Comparison of ENCODE assay signal across 25 mouse cellular contexts in the genomic region with DNA sequence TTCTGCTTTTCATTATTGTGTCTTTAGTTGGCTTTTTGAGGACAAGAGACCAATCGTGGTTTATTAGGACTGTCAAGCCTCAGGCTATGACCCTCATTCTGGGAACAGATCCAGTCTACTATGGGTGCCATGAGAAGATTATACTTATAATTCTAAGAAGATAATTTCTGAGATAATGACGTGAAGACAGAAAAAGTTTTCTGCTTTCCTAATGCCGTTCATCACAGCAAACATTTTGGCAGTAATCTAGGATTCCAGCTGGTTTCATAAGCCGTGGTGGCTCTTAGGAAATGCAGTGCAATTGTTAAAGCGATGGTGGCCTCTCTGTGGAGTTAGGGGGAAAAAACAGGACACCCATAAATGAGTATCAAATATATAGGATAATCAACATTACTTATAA. TPM values are rescaled to one million over a fixed set of nuclear protein-coding genes. Genes with fewer than 3 reads are reported as not detected.
DNase-seq lines count a peak whose midpoint lies in the region; ATAC-seq and TF ChIP-seq lines count a peak whose summit lies in the region.
"Had no signal": no experiment of that assay in that cellular context is flagged by ENCODE, and none has a peak within 500 bp of the region (broad histone marks: within the 10 kb centered on the region; RNA-seq: fewer than 3 reads in every experiment).

No protein-coding gene starts in this region.

- WGBS in limb, embryonic 14.5 days: 48% methylated on average over 5 of the region's 5 CpGs
- 87% methylated on average over 5 of the region's 5 CpGs for WGBS in limb, embryonic 10.5 days
- 78% methylated on average over 5 of the region's 5 CpGs for WGBS in hindbrain, embryonic 14.5 days
- 68% methylated on average over 5 of the region's 5 CpGs for WGBS in forebrain, postnatal 0 days

- no peaks in the 10 kb centered on the region for H3K36me3 ChIP-seq in limb, embryonic 14.5 days (ENCODE audit: control insufficient read depth, insufficient read depth, low read length)
- no peaks in the 10 kb centered on the region for H3K36me3 ChIP-seq in limb, embryonic 10.5 days
- H3K36me3 ChIP-seq in hindbrain, embryonic 14.5 days (replicated peaks; ENCODE audit: control insufficient read depth, insufficient read depth): no peaks in the 10 kb centered on the region
- H3K36me3 ChIP-seq in forebrain, postnatal 0 days (ENCODE audit: insufficient read depth): no peaks in the 10 kb centered on the region
- H3K36me3 ChIP-seq: embryonic facial prominence, embryonic 12.5 days; forebrain, embryonic 10.5 days; forebrain, embryonic 15.5 days; G1E; liver, embryonic 15.5 days had no signal

- H3K9me3 ChIP-seq in limb, embryonic 14.5 days (ENCODE audit: control insufficient read depth, low read length): no peaks in the 10 kb centered on the region
- no peaks in the 10 kb centered on the region for H3K9me3 ChIP-seq in limb, embryonic 10.5 days (replicated peaks)
- no peaks in the 10 kb centered on the region for H3K9me3 ChIP-seq in hindbrain, embryonic 14.5 days (ENCODE audit: control insufficient read depth, low read length)
- H3K9me3 ChIP-seq in forebrain, postnatal 0 days (ENCODE audit: low read length): no peaks in the 10 kb centered on the region
- H3K9me3 ChIP-seq: embryonic facial prominence, embryonic 12.5 days; forebrain, embryonic 10.5 days; forebrain, embryonic 15.5 days; G1E; liver, embryonic 15.5 days had no signal

- no peak overlapping the region for H3K27ac ChIP-seq in limb, embryonic 14.5 days (replicated peaks; ENCODE audit: low read depth, low read length)
- H3K27ac ChIP-seq in limb, embryonic 10.5 days: no peak overlapping the region
- no peak overlapping the region for H3K27ac ChIP-seq in hindbrain, embryonic 14.5 days
- no peak overlapping the region for H3K27ac ChIP-seq in forebrain, postnatal 0 days (ENCODE audit: low read depth, low read length)
- H3K27ac ChIP-seq: embryonic facial prominence, embryonic 12.5 days; forebrain, embryonic 10.5 days; forebrain, embryonic 15.5 days; layer of hippocampus, adult 2 months; liver, embryonic 15.5 days had no signal

- TF ChIP-seq POLR2A in limb, embryonic 14.5 days (IDR thresholded peaks at IDR 0.05; ENCODE audit: borderline replicate concordance, extremely low read depth, insufficient read depth, insufficient read length): no peak

- H3K9ac ChIP-seq in limb, embryonic 14.5 days (ENCODE audit: low read depth, low read length, severe bottlenecking): no peak overlapping the region
- no peak overlapping the region for H3K9ac ChIP-seq in hindbrain, embryonic 14.5 days
- H3K9ac ChIP-seq in forebrain, postnatal 0 days: no peak overlapping the region
- H3K9ac ChIP-seq: embryonic facial prominence, embryonic 12.5 days; forebrain, embryonic 15.5 days; liver, embryonic 15.5 days had no signal

- no peaks in the 10 kb centered on the region for H3K27me3 ChIP-seq in limb, embryonic 14.5 days (ENCODE audit: control insufficient read depth, insufficient read depth, low read length)
- H3K27me3 ChIP-seq in limb, embryonic 10.5 days (ENCODE audit: low read depth, poor library complexity, severe bottlenecking): no peaks in the 10 kb centered on the region
- H3K27me3 ChIP-seq in hindbrain, embryonic 14.5 days (ENCODE audit: control insufficient read depth, insufficient read depth, low read length): no peaks in the 10 kb centered on the region
- H3K27me3 ChIP-seq in forebrain, postnatal 0 days (ENCODE audit: insufficient read depth, low read length): no peaks in the 10 kb centered on the region
- H3K27me3 ChIP-seq: embryonic facial prominence, embryonic 12.5 days; forebrain, embryonic 15.5 days; liver, embryonic 15.5 days had no signal

- no peak for ATAC-seq in limb, embryonic 14.5 days (ENCODE audit: low FRiP score, low read depth)
- ATAC-seq in hindbrain, embryonic 14.5 days (ENCODE audit: low FRiP score): no peak
- ATAC-seq in forebrain, postnatal 0 days: no peak
- ATAC-seq: forebrain, embryonic 15.5 days; intestine, embryonic 16.5 days had no signal

- TF ChIP-seq CTCF in forebrain, postnatal 0 days (IDR thresholded peaks at IDR 0.05; ENCODE audit: low read depth): no peak

- peak; percentile 25 for DNase-seq in adrenal gland, postnatal 10 days
- no peak for DNase-seq in adrenal gland, adult 8-10 months
- DNase-seq in limb, embryonic 14.5 days (ENCODE audit: low spot score): peak; percentile 43
- DNase-seq in limb, embryonic 10.5 days (ENCODE audit: low spot score): no peak
- peak; percentile 55 for DNase-seq in NIH3T3 (ENCODE audit: low read depth)
- DNase-seq in lung, postnatal 25 days (ENCODE audit: low spot score): peak; percentile 4
- DNase-seq in hindbrain, embryonic 14.5 days (ENCODE audit: low spot score): no peak
- DNase-seq in forebrain, postnatal 0 days: no peak
- DNase-seq: cerebellum, adult 11 months; cerebellum, adult 9-10 months; embryo, embryonic 11 days; gastrocnemius, adult 2 months; gastrocnemius, postnatal 36 days; kidney, adult 9 months; kidney, postnatal 36 days; midbrain, embryonic 14.5 days; thymus, adult 2 months; thymus, postnatal 36 days had no signal

- H3K4me1 ChIP-seq in limb, embryonic 14.5 days (ENCODE audit: control insufficient read depth, insufficient read depth, low read length): peaks cover 27% of the 10 kb centered on the region
- H3K4me1 ChIP-seq in limb, embryonic 10.5 days: peaks cover 13% of the 10 kb centered on the region
- no peaks in the 10 kb centered on the region for H3K4me1 ChIP-seq in hindbrain, embryonic 14.5 days (replicated peaks; ENCODE audit: control insufficient read depth, insufficient read depth, low read length)
- no peaks in the 10 kb centered on the region for H3K4me1 ChIP-seq in forebrain, postnatal 0 days (ENCODE audit: insufficient read depth)
- H3K4me1 ChIP-seq: forebrain, embryonic 15.5 days had no signal

- H3K4me2 ChIP-seq in limb, embryonic 14.5 days (replicated peaks; ENCODE audit: low read depth, low read length, severe bottlenecking): no peak overlapping the region
- H3K4me2 ChIP-seq in hindbrain, embryonic 14.5 days (replicated peaks): no peak overlapping the region
- no peak overlapping the region for H3K4me2 ChIP-seq in forebrain, postnatal 0 days (ENCODE audit: low read depth)
- H3K4me2 ChIP-seq: embryonic facial prominence, embryonic 12.5 days; forebrain, embryonic 15.5 days; liver, embryonic 15.5 days had no signal

- H3K4me3 ChIP-seq in limb, embryonic 14.5 days (replicated peaks; ENCODE audit: low read length): no peak overlapping the region
- no peak overlapping the region for H3K4me3 ChIP-seq in limb, embryonic 10.5 days
- H3K4me3 ChIP-seq in hindbrain, embryonic 14.5 days (replicated peaks; ENCODE audit: low read length): no peak overlapping the region
- no peak overlapping the region for H3K4me3 ChIP-seq in forebrain, postnatal 0 days (ENCODE audit: low read depth, low read length)
- H3K4me3 ChIP-seq: embryonic facial prominence, embryonic 12.5 days; forebrain, embryonic 10.5 days; forebrain, embryonic 15.5 days; gastrocnemius, adult 2 months; layer of hippocampus, adult 2 months; liver, embryonic 15.5 days had no signal

RNA-seq across cellular contexts. Expression of a gene that starts 40.0 kb away (rescaled TPM):
- total RNA-seq in adrenal gland, postnatal 10 days (2021): 100 to 1,000 TPM; 371 to 920 TPM
- total RNA-seq in adrenal gland, adult 8-10 months (2022): 100 to 1,000 TPM; 153 to 277 (median 212) TPM
- 420 and 643 TPM in 2 replicates for polyA plus RNA-seq in limb, embryonic 14.5 days (2012; rRNA removed)
- 724 and 728 TPM in 2 replicates for polyA plus RNA-seq in limb, embryonic 14.5 days (2014; fragmentation: Nextera tagmentation; extraction: Ambion mirVana)
- 252 and 286 TPM in 2 replicates for polyA plus RNA-seq in limb, embryonic 10.5 days (2016; fragmentation: Nextera tagmentation; extraction: Ambion mirVana)
- 163 and 182 TPM in 2 replicates for polyA plus RNA-seq in hindbrain, embryonic 14.5 days (2014; fragmentation: Nextera tagmentation; extraction: Ambion mirVana)
- 131 and 133 TPM in 2 replicates for total RNA-seq in forebrain, postnatal 0 days (2014; rRNA removed)
- polyA plus RNA-seq in forebrain, postnatal 0 days (2015; fragmentation: Nextera tagmentation; extraction: Ambion mirVana): 120 and 134 TPM in 2 replicates

Comparison
In these comparisons a context has a peak if more than half of its experiments do, and no peak if none do; other contexts are left out.
1. DNase-seq: peak in adrenal gland, postnatal 10 days (single experiment), limb, embryonic 14.5 days (single experiment), NIH3T3 (single experiment) and lung, postnatal 25 days (single experiment); none in adrenal gland, adult 8-10 months (single experiment), limb, embryonic 10.5 days (single experiment), hindbrain, embryonic 14.5 days (single experiment) and forebrain, postnatal 0 days (single experiment).